7 mouse cellular contexts compared by ENCODE assay signal in genomic region chrX:142967067-142967466, GRCm38 (mm10). TPM values are rescaled to one million over a fixed set of nuclear protein-coding genes. Genes with fewer than 3 reads are reported as not detected.
A peak's percentile ranks its signal among the peaks of the same experiment; 100 is the strongest.
DNase-seq lines count a peak whose midpoint lies in the region; ATAC-seq and TF ChIP-seq lines count a peak whose summit lies in the region.

No protein-coding gene starts in this region.

- no peak for TF ChIP-seq EP300 in lung, postnatal 0 days (IDR thresholded peaks at IDR 0.05)

- H3K4me3 ChIP-seq in lung, embryonic 15.5 days, result peak overlapping the region; percentile 65
- H3K4me3 ChIP-seq in embryonic facial prominence, embryonic 13.5 days, result peak overlapping the region; percentile 65
- peak overlapping the region; percentile 67 for H3K4me3 ChIP-seq in hindbrain, embryonic 15.5 days
- peak overlapping the region; percentile 63 for H3K4me3 ChIP-seq in lung, postnatal 0 days (ENCODE audit: low read depth, low read length)

- no peaks in the 10 kb centered on the region for H3K9me3 ChIP-seq in lung, embryonic 15.5 days
- no peaks in the 10 kb centered on the region for H3K9me3 ChIP-seq in embryonic facial prominence, embryonic 13.5 days
- H3K9me3 ChIP-seq in hindbrain, embryonic 15.5 days, result no peaks in the 10 kb centered on the region
- no peaks in the 10 kb centered on the region for H3K9me3 ChIP-seq in lung, postnatal 0 days (ENCODE audit: low read length)

- TF ChIP-seq CTCF in lung, postnatal 0 days (IDR thresholded peaks at IDR 0.05), result no peak

- H3K36me3 ChIP-seq in lung, embryonic 15.5 days, result no peaks in the 10 kb centered on the region
- H3K36me3 ChIP-seq in embryonic facial prominence, embryonic 13.5 days, result no peaks in the 10 kb centered on the region
- H3K36me3 ChIP-seq in hindbrain, embryonic 15.5 days, result no peaks in the 10 kb centered on the region
- no peaks in the 10 kb centered on the region for H3K36me3 ChIP-seq in lung, postnatal 0 days (ENCODE audit: insufficient read depth, low read length)

- 0 out of 2 replicates have a peak, but pooled peaks cover 3% of the 10 kb centered on the region for H3K4me1 ChIP-seq in lung, embryonic 15.5 days
- no peaks in the 10 kb centered on the region for H3K4me1 ChIP-seq in embryonic facial prominence, embryonic 13.5 days
- no peaks in the 10 kb centered on the region; the same call in 1 of the 2 replicates for H3K4me1 ChIP-seq in hindbrain, embryonic 15.5 days (replicated peaks)
- no peaks in the 10 kb centered on the region for H3K4me1 ChIP-seq in lung, postnatal 0 days (ENCODE audit: insufficient read depth, low read depth, low read length)

- peak overlapping the region; percentile 49 for H3K4me2 ChIP-seq in lung, embryonic 15.5 days
- peak overlapping the region; percentile 51 for H3K4me2 ChIP-seq in embryonic facial prominence, embryonic 13.5 days
- H3K4me2 ChIP-seq in hindbrain, embryonic 15.5 days, result peak overlapping the region; percentile 53
- H3K4me2 ChIP-seq in lung, postnatal 0 days (replicated peaks; ENCODE audit: low read depth, low read length), result peak overlapping the region; percentile 48

- no peak overlapping the region for H3K27ac ChIP-seq in lung, embryonic 15.5 days
- no peak overlapping the region for H3K27ac ChIP-seq in embryonic facial prominence, embryonic 13.5 days
- 0 out of 2 replicates have a peak overlapping the region, but pooled peaks have one; percentile 92 for H3K27ac ChIP-seq in hindbrain, embryonic 15.5 days (replicated peaks)
- H3K27ac ChIP-seq in lung, postnatal 0 days (ENCODE audit: low read length), result no peak overlapping the region

- no peak overlapping the region for H3K9ac ChIP-seq in lung, embryonic 15.5 days
- 0 out of 2 replicates have a peak overlapping the region, but pooled peaks have one; percentile 80 for H3K9ac ChIP-seq in embryonic facial prominence, embryonic 13.5 days
- peak overlapping the region; percentile 67 for H3K9ac ChIP-seq in hindbrain, embryonic 15.5 days
- no peak overlapping the region for H3K9ac ChIP-seq in lung, postnatal 0 days (replicated peaks; ENCODE audit: low read depth)

- H3K27me3 ChIP-seq in lung, embryonic 15.5 days, result peaks cover 17% of the 10 kb centered on the region; the same call in 1 of the 2 replicates
- H3K27me3 ChIP-seq in embryonic facial prominence, embryonic 13.5 days, result peaks cover 40% of the 10 kb centered on the region
- peaks cover 9% of the 10 kb centered on the region; the same call in 1 of the 2 replicates for H3K27me3 ChIP-seq in hindbrain, embryonic 15.5 days
- no peaks in the 10 kb centered on the region for H3K27me3 ChIP-seq in lung, postnatal 0 days (replicated peaks; ENCODE audit: insufficient read depth, low read length)

- DNase-seq in lung, postnatal 36 days, result no peak
- no peak for DNase-seq in lung, postnatal 0 days (ENCODE audit: low spot score)
- no peak for DNase-seq in urinary bladder, postnatal 14 days (ENCODE audit: low spot score)
- no peak for DNase-seq in adrenal gland, adult 8-10 months

- WGBS in lung, embryonic 15.5 days, result 36% methylated on average over 7 of the region's 7 CpGs
- WGBS in embryonic facial prominence, embryonic 13.5 days, result 43% methylated on average over 7 of the region's 7 CpGs
- 42% methylated on average over 7 of the region's 7 CpGs for WGBS in hindbrain, embryonic 15.5 days
- WGBS in lung, postnatal 0 days, result 34% methylated on average over 7 of the region's 7 CpGs

- ATAC-seq in lung, embryonic 15.5 days (ENCODE audit: borderline replicate concordance, extremely low read depth, low FRiP score, low TSS enrichment), result no peak
- no peak for ATAC-seq in embryonic facial prominence, embryonic 13.5 days (ENCODE audit: insufficient number of reproducible peaks, insufficient read depth, low FRiP score, low TSS enrichment, low read depth)
- ATAC-seq in hindbrain, embryonic 15.5 days (ENCODE audit: low FRiP score, low read depth), result peak; percentile 39; the same call in 1 of the 2 replicates
- no peak for ATAC-seq in lung, postnatal 0 days

RNA-seq across cellular contexts. Expression of gene Ammecr1, which starts 0.5 kb away (rescaled TPM):
- polyA plus RNA-seq in lung, embryonic 15.5 days (2015; fragmentation: Nextera tagmentation; extraction: Ambion mirVana), result 12.6 and 13.0 TPM in 2 replicates
- 15.2 and 16.3 TPM in 2 replicates for polyA plus RNA-seq in embryonic facial prominence, embryonic 13.5 days (2015; fragmentation: Nextera tagmentation; extraction: Ambion mirVana)
- polyA plus RNA-seq in hindbrain, embryonic 15.5 days (2015; fragmentation: Nextera tagmentation; extraction: Ambion mirVana), result 3.8 and 4.1 TPM in 2 replicates
- polyA plus RNA-seq in lung, postnatal 0 days (2015; fragmentation: Nextera tagmentation; extraction: Ambion mirVana), result 4.8 and 5.7 TPM in 2 replicates
- 10 to 100 TPM in 2 of 4 experiments, 1 to 10 TPM in 2; 7.7 to 14.2 (median 11.6) TPM for total RNA-seq in adrenal gland, adult 8-10 months (2022)

Comparison
In these comparisons a context has a peak if more than half of its experiments do, and no peak if none do; other contexts are left out.
1. H3K9ac ChIP-seq: peak in embryonic facial prominence, embryonic 13.5 days (single experiment) and hindbrain, embryonic 15.5 days (single experiment); none in lung, embryonic 15.5 days (single experiment) and lung, postnatal 0 days (single experiment).
2. Peak in every context shown above with its lines, with median percentiles within 50 percentile points of each other: H3K4me2 ChIP-seq and H3K4me3 ChIP-seq.